Mouse (Mus musculus) macrophage (primary cell): ENCODE measurements around the gene Ndrg2. TPM values are rescaled to one million over a fixed set of nuclear protein-coding genes. Genes with fewer than 3 reads are reported as not detected.

Experiments used
- H3K27ac ChIP-seq: fragments of 350-480 bp; formaldehyde crosslinking; 2 replicates; pipeline ENCODE4 v1.9.0; 2021
- H3K36me3 ChIP-seq: fragments of 350-480 bp; formaldehyde crosslinking; 2 replicates; pipeline ENCODE4 v1.9.0; 2021; ENCODE audit errors: inconsistent target
- H3K4me3 ChIP-seq: fragments of 350-480 bp; formaldehyde crosslinking; 2 replicates; pipeline ENCODE4 v1.9.0; 2021; ENCODE audit errors: inconsistent target
- H3K79me2 ChIP-seq: fragments of 350-480 bp; formaldehyde crosslinking; 2 replicates; pipeline ENCODE4 v1.9.0; 2021; ENCODE audit errors: inconsistent target
- WGBS: methylation state at CpG from one replicate; pipeline ENCODE4 v1.1.7; 2026; ENCODE audit warnings: inconsistent platforms; ENCODE audit not compliant: missing documents; 5-methylcytosine and 5-hydroxymethylcytosine counted together
- polyA plus RNA-seq: library from polyadenylated mRNA; stranded (reverse); fragments of 250-400 nt; gene quantifications from 3 replicates; pipeline ENCODE4 v1.2.4, GENCODE M21; 2018; ENCODE audit warnings: inconsistent platforms

Ndrg2 gene
- polyA plus RNA-seq, 1 experiment from 2014 or later, result not detected

DNA sequence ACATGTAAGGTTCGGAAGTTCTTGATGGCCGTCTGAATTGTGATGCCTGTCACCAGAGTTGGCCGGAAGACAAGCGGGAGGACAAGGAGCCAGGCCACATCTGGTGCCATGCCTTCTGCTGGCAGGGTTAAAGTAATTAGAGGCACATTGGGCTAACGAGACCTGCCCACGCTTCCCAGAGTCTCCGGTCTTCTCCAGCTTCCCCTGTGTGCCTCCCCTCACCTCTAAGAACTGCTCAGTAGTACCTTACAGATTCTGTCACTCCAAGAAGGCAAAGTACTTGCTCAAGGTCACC, 8.6 kb upstream of the Ndrg2 start, which contains the start of gene Rnase13:
Gene Rnase13, minus strand, starts transcription at position 203 of the 295 bp plus-strand sequence.
- Histone ChIP-seq H3K36me3 (no peaks in the 10 kb centered on the region), H3K79me2 (no peaks in the 10 kb centered on the region), H3K27ac (no peak within 1 kb of the TSS), H3K4me3 (no peak within 1 kb of the TSS)
- WGBS, result 96% methylated on average over 7 of the region's 7 CpGs

DNA sequence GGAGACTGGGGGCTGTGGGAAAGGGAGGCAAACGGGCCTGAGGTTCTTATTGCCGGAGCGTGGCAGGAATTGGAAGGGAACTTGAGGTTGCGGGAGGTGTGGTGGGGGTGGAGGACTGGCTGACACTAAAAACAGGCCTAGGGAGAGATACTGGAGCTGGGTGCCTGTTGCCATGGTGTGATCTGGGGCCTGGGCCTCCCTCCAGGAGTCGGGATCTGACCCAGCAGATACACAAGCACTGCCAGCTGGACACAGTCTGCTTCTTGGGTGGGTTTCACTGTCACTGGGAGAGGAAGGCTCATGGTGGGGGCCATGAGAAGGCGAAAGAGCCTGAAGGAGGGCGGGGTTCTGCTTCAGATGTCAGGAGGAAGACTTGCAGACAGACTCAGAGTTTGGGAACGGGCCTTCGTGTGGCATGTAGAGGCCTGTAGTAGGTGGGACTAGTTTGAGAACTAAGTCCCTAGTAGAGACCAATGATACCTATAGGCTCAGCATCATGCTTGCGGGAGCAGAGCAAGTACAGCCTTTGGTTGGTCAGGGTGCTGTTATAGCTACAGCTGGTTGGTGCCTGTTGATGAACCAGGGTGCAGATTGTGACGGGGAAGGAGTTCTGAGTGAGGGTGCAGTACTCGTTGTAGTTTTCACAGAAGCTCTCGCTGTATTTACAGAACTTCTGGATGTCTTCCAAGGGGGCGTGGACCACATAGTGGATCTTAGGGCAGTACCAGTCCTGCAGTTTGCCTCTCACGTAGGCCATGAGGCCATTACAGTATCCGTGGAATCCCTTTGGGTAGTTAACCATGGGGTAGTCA, 8.0 kb upstream of the Ndrg2 start:
- Histone ChIP-seq H3K36me3 (no peaks in the 10 kb centered on the region), H3K79me2 (no peaks in the 10 kb centered on the region)
- 82% methylated on average over 16 of the region's 16 CpGs for WGBS

DNA sequence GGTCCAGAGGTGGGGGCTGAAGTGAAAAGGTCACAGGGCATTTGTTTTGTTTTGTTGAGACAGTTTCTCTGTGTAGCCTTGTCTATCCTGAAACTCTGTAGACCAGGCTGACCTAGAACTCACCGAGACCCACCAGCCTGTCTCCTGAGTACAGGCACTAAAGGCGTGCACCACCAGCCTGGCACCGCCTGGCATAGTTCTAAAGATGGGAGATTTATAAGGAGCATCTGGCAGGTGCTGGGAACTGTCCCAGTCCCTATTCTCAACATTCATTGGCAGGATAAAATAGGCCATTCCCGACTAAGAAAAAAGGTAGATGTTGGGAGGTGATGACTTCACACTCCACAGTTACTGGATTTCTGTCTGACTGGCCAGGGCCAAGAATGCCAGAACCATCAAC, 5.0 kb upstream of the Ndrg2 start:
- Histone ChIP-seq H3K79me2 (no peaks in the 10 kb centered on the region), H3K4me3 (no peak overlapping the region), H3K27ac (no peak overlapping the region), H3K36me3 (no peaks in the 10 kb centered on the region)
- 92% methylated on average over 3 of the region's 4 CpGs for WGBS

More for the DNA sequence above, 8.0 kb upstream of the Ndrg2 start:
- no peak overlapping the region for H3K4me3 ChIP-seq
- H3K27ac ChIP-seq, result no peak overlapping the region

DNA sequence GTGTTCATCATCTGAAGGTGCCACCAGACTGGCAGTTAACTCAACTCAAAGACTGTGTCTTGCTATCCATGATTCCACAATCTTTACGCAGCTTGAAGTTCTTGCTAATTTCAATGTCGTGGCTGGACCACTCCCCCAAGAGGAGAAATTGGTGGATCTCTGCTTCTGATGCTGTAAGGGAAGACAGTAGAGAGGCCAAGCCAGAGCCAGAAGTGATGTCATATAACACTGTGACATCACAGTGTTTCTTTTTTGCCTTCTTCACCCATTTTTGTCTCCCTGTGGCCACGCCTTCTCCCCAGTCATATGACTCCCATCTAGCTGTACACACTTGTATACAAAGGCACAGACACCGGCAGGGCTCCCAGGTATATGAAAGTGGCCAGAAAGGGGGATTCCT, 4.2 kb upstream of the Ndrg2 start, which contains the start of gene Tppp2:
Gene Tppp2, plus strand, starts transcription at position 301 of the 400 bp plus-strand sequence.
- Histone ChIP-seq H3K79me2 (no peaks in the 10 kb centered on the region), H3K4me3 (no peak within 1 kb of the TSS), H3K27ac (no peak within 1 kb of the TSS), H3K36me3 (no peaks in the 10 kb centered on the region)
- 95% methylated on average over 4 of the region's 4 CpGs for WGBS

DNA sequence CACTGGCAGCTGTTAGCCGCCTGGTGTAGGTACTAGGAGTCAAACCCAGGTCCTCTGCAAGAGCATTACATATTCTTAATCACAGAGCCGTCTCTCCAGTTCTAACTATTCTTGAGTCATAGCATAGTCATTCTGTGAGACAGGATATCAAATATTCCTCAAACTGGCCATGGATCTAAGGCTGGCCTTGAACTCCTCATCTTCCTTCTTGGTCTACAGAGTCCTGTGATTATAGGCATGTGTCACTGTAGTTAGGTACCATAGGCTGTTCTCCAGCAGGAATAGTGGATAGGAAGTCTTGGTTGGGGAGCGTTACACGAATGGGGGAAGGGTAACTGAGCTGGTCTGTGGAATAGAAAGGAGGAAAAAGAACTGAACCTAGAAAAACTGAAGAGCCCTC, 2.6 kb upstream of the Ndrg2 start:
- WGBS, result 83% methylated on average over 4 of the region's 4 CpGs
- H3K4me3 ChIP-seq, result no peak overlapping the region

DNA sequence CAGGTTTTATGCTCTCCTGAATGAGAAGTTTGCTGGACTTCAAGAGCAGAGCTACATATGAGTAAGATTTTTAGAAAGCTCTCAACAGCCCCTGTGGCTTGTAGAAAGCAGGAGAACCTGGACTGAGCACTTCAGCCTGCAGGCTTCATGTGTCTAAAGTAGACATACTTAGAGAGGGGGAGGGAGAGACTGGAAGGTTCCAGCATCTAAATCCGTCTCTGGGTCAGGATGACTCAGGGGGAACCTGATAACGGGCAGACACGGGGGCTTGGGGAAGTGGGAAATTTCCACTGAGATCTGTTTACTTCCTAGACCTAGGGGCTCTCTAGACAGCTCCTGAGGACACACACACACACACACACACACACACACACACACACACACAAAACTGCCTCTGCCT, 1.1 kb upstream of the Ndrg2 start:
- Histone ChIP-seq H3K36me3 (no peaks in the 10 kb centered on the region), H3K4me3 (no peak overlapping the region), H3K27ac (no peak overlapping the region), H3K79me2 (no peaks in the 10 kb centered on the region)
- WGBS, result 4% methylated on average over 3 of the region's 3 CpGs

More for the DNA sequence above, 2.6 kb upstream of the Ndrg2 start:
- no peak overlapping the region for H3K27ac ChIP-seq
- no peaks in the 10 kb centered on the region for H3K36me3 ChIP-seq
- no peaks in the 10 kb centered on the region for H3K79me2 ChIP-seq

DNA sequence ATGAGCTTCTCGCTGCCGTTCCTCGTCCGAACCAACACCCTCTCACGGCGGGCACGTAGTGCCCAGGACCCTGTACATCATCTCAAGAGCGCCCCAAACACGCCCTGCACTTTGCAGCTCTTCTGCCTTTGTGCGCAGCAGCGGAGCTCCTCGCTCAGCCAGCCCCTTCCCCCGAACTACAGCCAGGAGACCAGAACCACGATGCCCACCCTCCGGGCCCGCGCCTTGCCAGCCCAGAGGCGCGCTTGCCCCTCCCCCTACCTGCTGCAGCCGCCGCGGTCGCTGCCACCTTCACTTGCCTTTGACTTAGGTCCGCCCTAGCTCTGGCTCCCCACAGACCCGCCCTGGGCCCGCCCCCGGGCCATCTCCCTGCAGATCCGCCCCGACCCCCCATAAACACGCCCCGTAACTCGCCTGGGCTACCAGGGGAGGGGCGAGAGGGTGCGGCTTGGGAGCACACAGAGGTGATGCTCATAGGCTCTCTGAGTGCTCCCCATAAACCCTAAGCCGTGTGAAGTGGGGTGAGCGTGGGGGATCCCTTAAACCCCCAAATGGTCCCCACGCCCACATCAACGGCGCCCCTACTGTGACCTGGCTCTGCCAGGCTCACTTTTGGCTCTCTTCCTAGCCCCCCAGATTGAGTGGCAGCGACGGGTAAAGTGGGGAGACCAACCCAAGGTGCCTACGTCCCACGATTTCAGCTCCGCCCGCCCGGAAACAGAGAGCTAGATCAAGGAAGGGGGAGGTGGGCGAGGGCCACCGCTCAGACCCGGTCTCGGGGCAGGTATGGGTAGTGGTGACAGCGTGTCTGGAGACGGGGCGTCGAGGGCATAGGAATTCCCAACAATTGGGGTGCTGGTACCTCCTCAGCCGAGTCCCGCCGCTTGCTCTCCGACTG, 647 bp downstream of the Ndrg2 start:
- Histone ChIP-seq H3K27ac (no peak overlapping the region), H3K36me3 (no peaks in the 10 kb centered on the region), H3K79me2 (no peaks in the 10 kb centered on the region), H3K4me3 (peak overlapping the region; percentile 7; the same call in 1 of the 2 replicates)
- 2% methylated on average over 58 of the region's 58 CpGs for WGBS

DNA sequence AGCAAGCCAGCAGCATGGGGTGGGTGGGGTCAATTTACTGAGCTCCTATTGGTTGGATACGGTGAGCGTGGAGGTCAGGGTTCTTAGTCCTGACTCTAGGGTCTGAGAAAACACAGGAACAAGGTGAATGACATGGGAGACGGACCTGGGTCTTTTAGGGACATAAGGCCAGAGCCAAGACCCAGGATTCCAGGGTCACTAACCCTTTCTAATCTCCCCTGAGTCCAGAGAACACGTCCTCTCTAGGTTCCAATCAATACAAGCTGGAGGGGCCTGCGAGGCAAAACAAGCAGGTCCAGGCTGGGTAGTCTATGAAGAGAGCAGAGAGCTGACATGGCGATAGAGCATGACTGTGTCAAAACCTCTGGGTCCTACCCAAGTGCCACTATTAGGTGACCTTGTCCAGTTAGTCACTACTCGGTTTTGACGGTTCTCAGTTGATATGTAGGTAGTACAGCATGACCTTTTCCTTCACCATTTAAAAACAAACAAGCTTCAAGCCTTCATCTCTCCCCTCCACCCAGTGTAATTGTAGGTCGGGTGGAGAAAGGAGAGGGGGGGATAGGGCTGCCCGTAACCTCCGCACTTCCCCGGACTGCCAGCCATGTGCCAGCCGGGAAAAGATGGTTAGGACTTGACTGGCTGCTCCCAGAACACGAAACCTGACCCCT, 1.4 kb downstream of the Ndrg2 start:
- Histone ChIP-seq H3K36me3 (no peaks in the 10 kb centered on the region), H3K27ac (no peak overlapping the region), H3K4me3 (no peak overlapping the region), H3K79me2 (no peaks in the 10 kb centered on the region)
- 31% methylated on average over 14 of the region's 14 CpGs for WGBS

DNA sequence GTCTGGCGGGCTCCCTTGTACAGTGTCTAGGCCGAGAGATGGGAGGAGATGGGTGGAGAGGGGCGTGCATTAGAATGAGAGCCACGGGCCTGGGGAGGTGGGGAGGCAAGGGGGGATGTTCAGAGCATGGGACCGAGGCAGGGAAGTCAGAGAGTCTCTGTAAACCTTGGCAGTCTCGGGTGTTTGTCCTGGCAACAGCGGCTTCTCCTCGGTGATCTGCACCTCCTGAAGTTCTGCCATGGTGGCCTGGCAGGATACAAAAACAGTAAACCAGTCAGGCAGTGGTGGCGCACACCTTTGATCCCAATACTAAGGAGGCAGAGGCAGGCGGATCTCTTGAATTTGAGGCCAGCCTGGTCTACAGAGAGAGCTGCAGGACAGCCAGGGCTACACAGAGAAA, 2.7 kb downstream of the Ndrg2 start:
- 88% methylated on average over 10 of the region's 10 CpGs for WGBS
- no peaks in the 10 kb centered on the region for H3K36me3 ChIP-seq
- H3K79me2 ChIP-seq, result no peaks in the 10 kb centered on the region
- H3K4me3 ChIP-seq, result no peak overlapping the region
- no peak overlapping the region for H3K27ac ChIP-seq

DNA sequence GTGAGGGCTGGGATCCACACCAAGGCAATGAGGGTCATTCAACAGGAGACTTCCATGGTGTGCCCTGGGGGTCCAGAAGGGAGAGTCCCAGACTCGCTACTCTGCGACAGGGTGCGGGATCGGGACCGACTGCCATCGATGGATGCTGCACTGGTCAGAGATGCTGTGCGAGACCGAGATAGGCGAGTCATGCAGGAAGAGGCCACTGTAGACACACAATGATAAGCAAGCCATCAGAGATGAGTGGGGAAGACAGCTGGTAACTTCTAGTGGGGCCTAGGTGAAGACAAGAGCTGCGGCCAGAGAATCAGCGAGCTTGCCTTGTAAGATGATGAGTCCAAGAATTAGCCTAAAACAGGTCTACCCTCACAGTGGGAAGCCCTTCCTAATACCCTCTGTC, 7.9 kb downstream of the Ndrg2 start:
- Histone ChIP-seq H3K79me2 (no peaks in the 10 kb centered on the region), H3K27ac (no peak overlapping the region), H3K36me3 (no peaks in the 10 kb centered on the region), H3K4me3 (no peak overlapping the region)
- 93% methylated on average over 11 of the region's 11 CpGs for WGBS

DNA sequence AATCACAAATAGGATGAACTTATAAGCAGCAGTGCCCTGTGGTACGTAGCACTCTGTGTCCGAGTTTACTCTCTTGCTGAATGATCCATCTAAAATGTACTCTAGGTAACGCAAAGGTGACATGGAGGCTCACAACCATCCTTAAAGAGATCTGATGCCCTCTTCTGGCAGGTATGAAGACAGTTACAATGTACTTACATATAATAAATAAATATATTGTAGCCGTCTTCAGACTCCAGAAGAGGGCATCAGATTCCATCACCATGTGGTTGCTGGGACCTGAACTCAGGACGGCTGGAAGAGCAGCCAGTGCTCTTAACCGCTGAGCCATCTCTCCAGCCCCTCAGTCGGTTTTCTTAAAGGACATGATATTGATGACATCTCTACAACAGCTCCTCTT, 9.3 kb downstream of the Ndrg2 start:
- WGBS, result 66% methylated on average over 7 of the region's 7 CpGs
- no peaks in the 10 kb centered on the region for H3K79me2 ChIP-seq
- H3K36me3 ChIP-seq, result no peaks in the 10 kb centered on the region
- H3K4me3 ChIP-seq, result no peak overlapping the region
- no peak overlapping the region for H3K27ac ChIP-seq

DNA sequence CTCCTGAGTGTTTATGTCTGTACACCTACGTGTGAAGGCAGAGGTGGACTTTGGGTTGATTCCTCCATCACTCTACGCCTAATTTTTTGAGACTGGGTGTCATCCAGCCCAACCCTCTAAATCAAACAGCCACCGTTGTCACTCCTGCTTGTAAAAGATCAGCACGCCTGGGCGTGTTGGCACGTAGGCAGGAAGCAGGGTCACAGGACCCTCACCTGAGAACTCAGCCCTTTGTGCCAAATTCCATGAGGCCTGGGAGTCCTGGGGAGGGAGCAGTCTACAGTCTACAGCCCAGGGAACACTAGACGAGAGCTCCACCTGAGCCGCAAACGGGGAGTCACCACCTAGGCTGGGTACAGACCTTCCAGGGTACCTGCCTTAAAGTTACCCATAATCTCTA, 10.2 kb downstream of the Ndrg2 start:
- 96% methylated on average over 9 of the region's 9 CpGs for WGBS
- Histone ChIP-seq H3K4me3 (no peak overlapping the region), H3K79me2 (no peaks in the 10 kb centered on the region), H3K36me3 (no peaks in the 10 kb centered on the region), H3K27ac (no peak overlapping the region)

DNA sequence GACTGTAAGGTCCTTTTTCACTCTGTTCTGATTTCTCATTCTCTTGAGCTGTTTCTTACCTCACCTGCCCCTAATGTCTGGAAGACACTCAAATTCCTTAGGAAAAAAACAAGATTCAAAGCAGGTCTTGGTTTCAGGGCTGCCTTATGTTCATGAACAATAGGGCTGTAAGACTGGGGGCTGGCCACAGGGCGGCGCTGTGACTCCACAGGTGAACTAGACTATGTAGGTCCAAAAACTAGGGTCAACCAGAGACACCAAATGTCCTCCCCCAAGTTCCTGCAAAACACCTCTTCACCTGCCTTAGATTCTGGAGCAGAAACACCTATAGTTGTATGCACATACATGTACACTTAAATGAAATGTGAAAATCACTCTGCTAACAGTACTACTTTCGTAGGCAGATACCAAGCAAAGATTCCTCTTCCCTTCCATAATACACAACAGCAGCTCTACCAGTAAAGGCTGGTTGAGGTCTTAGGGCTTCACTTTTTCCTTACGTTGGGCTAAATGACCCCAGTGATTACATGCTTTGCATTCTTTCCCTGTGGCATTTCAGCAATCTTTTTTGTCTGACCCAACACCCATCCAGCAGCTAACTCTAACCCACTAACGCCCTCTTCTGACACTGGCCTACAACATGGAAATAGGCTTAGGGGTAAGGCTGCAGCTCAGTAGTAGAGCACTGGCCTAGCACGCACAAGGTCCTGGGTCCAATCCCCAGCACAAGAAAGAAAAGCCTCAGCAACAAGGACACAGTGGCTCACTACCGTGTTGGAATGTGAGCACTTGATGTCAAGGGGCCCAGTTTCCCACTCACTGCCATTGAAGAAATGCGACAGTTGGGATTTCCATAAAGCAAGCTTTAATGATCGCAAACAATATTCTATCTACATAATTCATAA, 10.9 kb downstream of the Ndrg2 start:
- Histone ChIP-seq H3K36me3 (no peaks in the 10 kb centered on the region), H3K4me3 (no peak overlapping the region), H3K27ac (no peak overlapping the region), H3K79me2 (no peaks in the 10 kb centered on the region)
- 71% methylated on average over 8 of the region's 9 CpGs for WGBS

DNA sequence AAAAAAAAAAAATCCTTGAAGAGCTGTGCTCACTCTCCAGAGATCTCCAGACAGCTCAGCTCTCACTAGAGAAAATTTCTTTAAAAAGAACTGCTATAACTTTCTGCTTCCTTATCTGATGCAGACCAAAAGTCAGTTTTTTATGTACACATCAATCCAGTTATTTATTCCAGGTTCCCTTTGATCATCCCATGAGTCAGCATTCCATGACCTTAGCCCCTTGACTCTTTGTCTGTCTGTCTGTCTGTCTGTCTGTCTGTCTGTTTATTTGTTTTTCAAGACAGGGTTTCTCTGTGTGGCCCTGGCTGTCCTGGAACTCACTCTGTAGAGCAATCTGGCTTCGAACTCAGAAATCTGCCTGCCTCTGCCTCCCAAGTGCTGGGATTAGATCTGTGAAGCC, 14.6 kb downstream of the Ndrg2 start:
- WGBS, result 95% methylated on average over 1 of the region's 1 CpGs
- Histone ChIP-seq H3K27ac (no peak overlapping the region), H3K4me3 (no peak overlapping the region), H3K79me2 (no peaks in the 10 kb centered on the region), H3K36me3 (no peaks in the 10 kb centered on the region)
